Mouse (Mus musculus) erythroblast, embryonic 14.5 days (primary cell): Measurements from ENCODE around the gene Fam71e2.

ENCODE experiments used
- GATA1 ChIP-seq: IDR thresholded peaks from 2 replicates; pipeline ENCODE4 v1.6.1; 2012; ENCODE audit warnings: low read length, inconsistent platforms, mixed read lengths
- TAL1 ChIP-seq: IDR thresholded peaks from 3 replicates; pipeline ENCODE4 v1.6.1; 2012; ENCODE audit warnings: low read length, inconsistent platforms, mixed read lengths

DNA sequence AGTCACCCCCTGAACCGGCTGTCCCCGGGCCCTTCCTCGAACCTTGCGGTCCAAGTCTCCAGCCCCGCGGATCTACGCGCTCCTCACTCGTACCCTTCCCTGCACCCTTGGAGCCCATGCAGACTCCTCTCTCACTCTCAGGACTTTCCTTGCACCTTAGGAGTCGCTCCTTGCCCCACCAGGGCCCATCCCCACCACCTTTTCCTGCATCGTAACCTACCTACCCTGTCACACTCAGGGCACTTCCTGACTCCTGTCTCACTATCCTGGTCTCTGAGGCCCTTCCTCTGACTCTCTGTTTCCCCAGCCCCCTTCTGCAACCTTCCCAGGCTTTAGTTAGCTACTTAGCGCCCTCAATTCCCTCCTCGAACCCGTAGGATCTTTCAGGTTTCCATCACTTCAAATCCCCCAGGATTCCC, 30.8 kb downstream of the Fam71e2 start:
- no peak for TF ChIP-seq GATA1
- TF ChIP-seq TAL1, result no peak
